Mouse (Mus musculus) thymus, postnatal 4 days (tissue): ENCODE measurements around the gene Akap6.
A peak's percentile ranks its signal among the peaks of the same experiment; 100 is the strongest.

Experiments used
- DNase-seq: peaks from one replicate; pipeline ENCODE4 v3.0.0; 2021

Gene Akap6

GRCm38 (mm10) chr12:52782902-52783441 is 83.8 kb downstream of the Akap6 start:
- peak; percentile 74 for DNase-seq

GRCm38 (mm10) chr12:52785217-52785616 is 86.0 kb downstream of the Akap6 start:
- DNase-seq, result no peak

GRCm38 (mm10) chr12:52790350-52790768 is 91.2 kb downstream of the Akap6 start:
- no peak for DNase-seq

GRCm38 (mm10) chr12:52794131-52794530 is 94.9 kb downstream of the Akap6 start:
- DNase-seq, result no peak

- DNase-seq, result no peak
Observed at GRCm38 (mm10) chr12:52795551-52796470, 96.6 kb downstream of the Akap6 start.

- DNase-seq, result peak; percentile 42
Observed at GRCm38 (mm10) chr12:52796471-52796795, 97.2 kb downstream of the Akap6 start.

GRCm38 (mm10) chr12:52799717-52800116 is 100.5 kb downstream of the Akap6 start:
- DNase-seq, result no peak

GRCm38 (mm10) chr12:52806273-52806672 is 107.1 kb downstream of the Akap6 start:
- DNase-seq, result no peak

- no peak for DNase-seq
Observed at GRCm38 (mm10) chr12:52818588-52818987, 119.4 kb downstream of the Akap6 start.

GRCm38 (mm10) chr12:52824774-52825173 is 125.6 kb downstream of the Akap6 start:
- DNase-seq, result peak; percentile 39

GRCm38 (mm10) chr12:52828944-52829736 is 130.0 kb downstream of the Akap6 start:
- DNase-seq, result peak; percentile 28

- DNase-seq, result no peak
Observed at GRCm38 (mm10) chr12:52831782-52832181, 132.6 kb downstream of the Akap6 start.

GRCm38 (mm10) chr12:52832230-52832629 is 133.0 kb downstream of the Akap6 start:
- peak; percentile 72 for DNase-seq

GRCm38 (mm10) chr12:52833141-52833540 is 134.0 kb downstream of the Akap6 start:
- DNase-seq, result no peak

GRCm38 (mm10) chr12:52834074-52834473 is 134.9 kb downstream of the Akap6 start:
- DNase-seq, result no peak

- DNase-seq, result no peak
Observed at GRCm38 (mm10) chr12:52834781-52835279, 135.6 kb downstream of the Akap6 start.

- no peak for DNase-seq
Observed at GRCm38 (mm10) chr12:52835291-52835742, 136.1 kb downstream of the Akap6 start.

- no peak for DNase-seq
Observed at GRCm38 (mm10) chr12:52835914-52836546, 136.8 kb downstream of the Akap6 start.

- no peak for DNase-seq
Observed at GRCm38 (mm10) chr12:52845982-52846381, 146.8 kb downstream of the Akap6 start.

GRCm38 (mm10) chr12:52847020-52847419 is 147.8 kb downstream of the Akap6 start:
- DNase-seq, result no peak

GRCm38 (mm10) chr12:52847830-52848518 is 148.8 kb downstream of the Akap6 start:
- no peak for DNase-seq

GRCm38 (mm10) chr12:52848519-52848855 is 149.3 kb downstream of the Akap6 start:
- no peak for DNase-seq
